Comparison of ENCODE assay signal across 1 mouse cellular context in the genomic region with DNA sequence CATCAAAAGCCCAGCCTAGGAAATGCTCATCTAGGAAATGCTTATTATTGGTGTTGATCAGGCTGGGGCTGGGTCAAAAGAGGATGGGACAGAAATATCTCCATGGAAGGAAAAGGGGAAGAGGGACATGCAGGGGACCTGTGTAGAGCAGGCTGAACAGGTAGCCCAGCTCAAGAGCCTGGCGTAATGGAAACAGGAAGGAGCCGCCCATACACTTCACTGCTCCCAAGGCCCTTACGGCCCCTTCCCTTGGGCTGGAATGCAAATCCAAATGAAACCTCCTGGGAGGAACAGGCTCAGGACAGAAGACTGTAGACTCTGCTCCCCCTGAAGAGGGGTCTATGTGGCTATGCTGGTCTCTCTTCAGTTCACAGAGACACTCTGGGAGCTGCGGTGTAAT.
TF ChIP-seq lines count a peak whose summit lies in the region.

No protein-coding gene starts in this region.

TF ChIP-seq in CH12.LX, 34 proteins besides CTCF, POLR2A, EP300 and RAD21:
- no peak for TF ChIP-seq MAZ (IDR thresholded peaks at IDR 0.05; ENCODE audit: low read depth, low read length)
- TF ChIP-seq MYC (IDR thresholded peaks at IDR 0.05; ENCODE audit: low read depth, low read length) = no peak
- TF ChIP-seq E2F4 (IDR thresholded peaks at IDR 0.05; ENCODE audit: insufficient replicate concordance, low read depth, low read length) = no peak
- no peak for TF ChIP-seq MEF2A (IDR thresholded peaks at IDR 0.05; ENCODE audit: borderline replicate concordance, low read depth, low read length)
TF ChIP-seq in CH12.LX: peak in this region for 0.
